Mouse (Mus musculus) cerebellum, adult 2 months (tissue): ENCODE results near the gene Hsd17b1.

Experiments
- CTCF ChIP-seq: fragments of 200-500 bp; IDR thresholded peaks from 2 replicates; pipeline ENCODE4 v1.5.1; 2011; ENCODE audit warnings: low read depth, mild to moderate bottlenecking, control low read depth, low read length, moderate library complexity, borderline replicate concordance; ENCODE audit not compliant: insufficient read depth
- POLR2A ChIP-seq: fragments of 200-500 bp; IDR thresholded peaks from 2 replicates; pipeline ENCODE4 v1.6.1; 2011; ENCODE audit warnings: low read length, control low read depth, borderline replicate concordance; ENCODE audit not compliant: insufficient read depth

GRCm38 (mm10) chr11:101119761-101120544, 41.7 kb downstream of the Hsd17b1 start, which contains the start of the genes Retreg3 and Tubg1:
- TF ChIP-seq CTCF, result no peak
- TF ChIP-seq POLR2A, result peak; percentile 92
